Mouse (Mus musculus): ENCODE data around the gene Arhgap8.
"Not testable (repeated sequence)": the region's sequence is repeated elsewhere in the genome, so short reads cannot be mapped to it uniquely, and the experiment has no call there.

DNA sequence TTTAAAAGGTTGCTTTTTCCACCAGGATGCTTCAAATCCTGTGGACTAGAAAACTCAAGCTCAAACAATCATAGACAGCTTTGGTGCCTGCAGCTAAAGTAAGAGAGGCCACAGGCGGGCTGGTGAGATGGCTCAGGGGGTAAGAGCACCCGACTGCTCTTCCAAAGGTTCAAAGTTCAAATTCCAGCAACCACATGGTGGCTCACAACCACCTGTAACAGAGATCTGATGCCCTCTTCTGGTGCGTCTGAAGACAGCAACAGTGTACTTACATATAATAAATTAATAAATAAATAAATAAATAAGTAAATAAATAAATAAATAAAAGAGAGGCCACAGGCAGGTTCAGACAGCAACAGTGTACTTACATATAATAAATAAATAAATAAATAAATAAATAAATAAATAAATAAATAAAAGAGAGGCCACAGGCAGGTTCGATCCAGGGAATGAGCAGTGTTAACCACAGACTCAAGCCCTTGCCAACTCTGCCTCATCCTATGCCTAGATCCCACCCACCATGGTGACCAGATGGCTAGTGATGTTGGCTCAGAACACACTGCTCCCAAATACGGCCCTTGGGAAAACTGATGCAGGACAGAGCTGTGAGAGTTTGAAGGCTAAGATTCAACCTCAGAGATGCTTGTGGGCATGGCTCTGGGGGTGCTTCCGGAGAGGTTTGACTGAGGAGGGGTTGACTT is 2.1 kb upstream of the Arhgap8 start:
- TF ChIP-seq CTCF (IDR thresholded peaks at IDR 0.05; ENCODE audit: borderline replicate concordance, extremely low read depth, insufficient read depth, insufficient read length); POLR2A (IDR thresholded peaks at IDR 0.05; ENCODE audit: borderline replicate concordance, extremely low read depth, insufficient read depth, insufficient read length, poor library complexity, severe bottlenecking): not testable (repeated sequence)
